Mouse (Mus musculus) thymus, adult 18-20 months (tissue): ENCODE results near the gene Gm21310.
"Not testable (repeated sequence)": the region's sequence is repeated elsewhere in the genome, so short reads cannot be mapped to it uniquely, and the experiment has no call there.

Source experiments
- DNase-seq, 2 experiments: peaks; one replicate each; pipeline ENCODE4 v3.0.0; 2022; ENCODE audit warnings: mixed read lengths in 2 of 2

Gene Gm21310

DNA sequence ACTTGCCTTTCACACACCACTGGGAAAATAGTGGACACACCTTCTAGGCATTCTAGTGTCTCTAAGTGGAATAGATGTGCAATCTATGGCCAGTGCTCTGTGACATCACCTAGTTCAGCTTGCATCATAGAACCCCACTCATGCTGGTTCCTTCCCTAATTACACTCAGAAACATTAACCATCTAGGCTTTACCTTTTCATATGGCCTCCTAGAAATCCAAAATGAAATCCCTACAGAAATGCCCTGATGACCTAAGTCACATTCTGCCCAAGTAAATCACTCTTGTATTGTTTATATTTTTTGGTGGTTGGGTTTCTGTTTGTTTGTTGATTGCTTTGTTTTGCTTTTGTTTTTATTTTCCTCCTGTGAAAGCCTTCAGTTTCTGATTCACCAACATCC, at the start of gene Gm21310:
Gm21310 (minus strand) TSS at position 101 of the 400 bp plus-strand sequence.
- DNase-seq = not testable (repeated sequence)
